Mouse (Mus musculus): Measurements from ENCODE around the gene Ckap5. TPM values are rescaled to one million over a fixed set of nuclear protein-coding genes. Genes with fewer than 3 reads are reported as not detected.
A peak's percentile ranks its signal among the peaks of the same experiment; 100 is the strongest.

The Ckap5 gene
- total RNA-seq, 4 experiments from 2014 or later: 27.3 to 38.2 (median 34.4) TPM

DNA sequence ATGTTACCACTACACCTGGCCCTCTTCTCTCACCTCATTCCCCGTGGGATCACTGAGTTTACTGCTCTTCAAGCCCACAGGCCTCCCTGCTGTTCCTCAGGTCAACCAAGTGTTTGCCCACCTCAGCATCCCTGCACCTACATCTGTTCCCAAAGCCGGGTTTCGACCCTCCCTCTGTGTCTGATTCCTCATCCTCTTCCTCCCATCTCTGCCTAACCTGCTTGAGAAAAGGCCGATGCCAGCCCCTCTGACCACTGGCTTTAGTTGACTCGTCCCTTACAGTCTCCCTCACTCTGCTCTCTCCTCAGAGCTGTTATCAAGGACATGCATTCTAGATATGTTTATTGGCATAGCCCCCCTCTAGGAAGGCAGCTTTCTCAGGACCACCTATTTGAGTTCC lies 100.9 kb downstream of the Ckap5 start:
- DNase-seq (ENCODE audit: low spot score in 2 of 2): no peak

DNA sequence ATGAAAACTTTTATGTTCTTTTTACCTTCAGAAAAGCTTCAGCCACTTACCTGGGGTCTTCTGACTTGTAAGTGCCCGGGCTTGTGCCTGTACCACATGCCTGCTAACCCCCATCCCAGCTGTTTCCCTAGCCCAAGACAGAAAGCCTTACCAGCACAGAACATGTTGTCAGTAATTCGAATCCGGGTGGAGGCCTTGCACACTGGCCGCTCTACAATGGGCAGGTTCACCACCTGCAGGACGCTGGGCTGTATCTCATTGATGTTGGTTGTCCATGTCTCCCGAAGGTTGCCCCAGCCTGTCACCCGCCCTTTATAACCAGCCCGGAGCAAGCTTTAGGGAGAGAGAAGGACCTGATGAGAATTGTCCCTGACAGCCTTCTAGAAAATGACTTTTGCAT lies 101.6 kb downstream of the Ckap5 start:
- no peak for DNase-seq (ENCODE audit: low spot score in 2 of 2)

DNA sequence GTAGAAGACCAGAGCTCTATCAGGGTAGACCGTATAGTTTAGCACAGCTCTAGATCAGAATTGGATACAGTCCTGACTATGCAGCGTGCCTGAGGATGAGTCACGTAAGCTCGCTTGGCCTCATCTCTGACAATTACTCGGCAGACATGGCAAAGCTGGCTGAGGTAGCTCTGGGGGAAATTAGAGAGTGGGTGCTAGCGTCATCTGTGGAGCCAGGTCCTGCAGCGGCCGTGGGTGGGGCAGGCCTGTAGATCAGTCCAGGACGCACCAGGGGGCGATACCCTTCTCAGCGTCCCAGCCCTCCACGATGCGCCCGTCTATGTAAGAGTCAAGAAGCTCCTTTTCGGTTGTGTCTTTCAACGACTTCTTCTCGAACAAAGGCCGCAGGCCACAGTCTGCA lies 103.1 kb downstream of the Ckap5 start:
- DNase-seq (ENCODE audit: low spot score in 2 of 2): no peak

DNA sequence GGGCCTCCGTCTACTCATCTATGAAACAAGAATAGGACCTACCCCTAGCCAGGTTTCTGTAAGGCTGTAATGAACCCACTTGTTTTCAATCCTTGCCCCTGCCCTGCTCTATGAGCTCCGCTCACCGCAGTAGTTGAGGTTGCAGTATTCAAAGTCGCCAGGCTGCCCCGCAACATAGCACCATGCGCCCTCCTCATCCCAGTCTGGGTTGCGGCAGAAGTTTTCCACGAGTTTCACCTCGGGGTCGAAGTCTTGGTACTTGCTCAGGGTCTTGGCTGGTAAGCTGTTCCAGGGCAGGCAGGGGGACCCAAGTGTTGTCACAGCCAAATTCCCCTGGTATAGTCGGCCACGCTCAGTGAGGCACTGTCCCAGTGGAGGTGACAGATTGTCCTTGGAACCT lies 103.8 kb downstream of the Ckap5 start:
- DNase-seq (ENCODE audit: low spot score in 2 of 2): no peak

DNA sequence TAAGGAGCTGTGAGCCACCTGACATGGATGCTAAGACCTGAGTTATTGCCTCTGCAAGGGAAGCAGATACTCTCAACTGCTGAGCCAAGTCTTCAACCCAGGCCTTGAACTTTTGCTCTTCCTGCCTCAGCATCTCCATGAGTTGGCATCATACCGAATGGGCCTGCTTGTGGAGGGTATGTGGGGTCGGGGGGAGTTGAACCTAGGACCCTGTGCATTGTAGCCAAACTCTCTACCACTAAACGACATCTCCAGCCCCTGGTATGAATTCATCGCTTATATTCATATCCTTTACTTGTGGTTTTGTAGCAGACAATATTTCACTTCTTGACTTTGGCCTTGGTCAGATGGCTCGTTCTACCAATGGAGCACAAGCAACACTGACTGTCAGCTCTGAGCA lies 105.3 kb downstream of the Ckap5 start:
- no peak for DNase-seq (ENCODE audit: low spot score in 2 of 2)

DNA sequence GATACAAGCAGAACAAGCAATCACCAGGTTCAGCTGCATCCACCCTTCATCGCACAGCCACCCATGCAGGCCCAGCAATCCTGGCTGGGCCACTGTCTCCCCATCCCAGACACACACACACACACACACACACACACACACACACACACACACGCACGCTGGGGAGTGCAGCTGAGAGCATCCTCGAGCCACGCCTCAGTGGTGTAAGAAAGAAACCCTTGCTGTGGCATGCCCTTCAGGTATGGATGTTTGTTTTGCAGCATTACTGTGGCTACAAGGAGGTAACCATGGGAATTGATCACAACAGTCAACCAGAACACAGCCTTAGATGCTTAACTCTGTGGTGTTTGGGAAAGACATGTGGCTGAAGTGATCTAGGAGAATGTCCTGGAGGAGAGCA lies 105.8 kb downstream of the Ckap5 start:
- no peak for DNase-seq (ENCODE audit: low spot score in 2 of 2)

DNA sequence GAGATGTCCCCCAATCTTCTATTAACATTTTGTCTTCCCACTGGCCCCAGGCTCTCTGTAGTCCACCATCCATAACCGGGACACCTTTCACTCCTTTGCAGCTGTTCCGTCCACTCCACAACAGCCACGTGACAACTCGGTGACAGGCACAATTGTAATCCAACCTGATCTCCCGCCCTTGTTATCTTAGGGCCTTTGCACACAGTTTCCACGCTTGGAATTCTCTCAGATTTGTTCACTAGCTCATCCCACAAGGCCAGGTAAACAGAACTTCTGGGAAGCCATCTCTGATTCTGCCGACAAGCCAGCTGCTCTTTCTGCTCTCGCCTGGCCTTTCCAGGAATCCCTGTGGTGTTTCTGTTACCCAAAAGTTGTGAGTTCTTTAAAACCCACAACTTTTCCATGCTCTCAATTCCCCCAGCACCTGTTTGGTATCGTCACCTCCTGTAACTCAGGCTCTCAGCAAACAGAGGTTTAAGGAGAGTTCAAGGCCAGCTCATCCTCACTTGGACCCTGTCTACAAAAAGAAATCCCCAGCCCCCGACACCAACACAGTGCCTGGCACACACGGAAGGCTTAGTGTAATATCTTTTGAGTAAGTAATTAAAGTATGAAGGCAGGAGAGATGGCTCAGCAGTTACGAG lies 106.9 kb downstream of the Ckap5 start:
- no peak for DNase-seq (ENCODE audit: low spot score in 2 of 2)

DNA sequence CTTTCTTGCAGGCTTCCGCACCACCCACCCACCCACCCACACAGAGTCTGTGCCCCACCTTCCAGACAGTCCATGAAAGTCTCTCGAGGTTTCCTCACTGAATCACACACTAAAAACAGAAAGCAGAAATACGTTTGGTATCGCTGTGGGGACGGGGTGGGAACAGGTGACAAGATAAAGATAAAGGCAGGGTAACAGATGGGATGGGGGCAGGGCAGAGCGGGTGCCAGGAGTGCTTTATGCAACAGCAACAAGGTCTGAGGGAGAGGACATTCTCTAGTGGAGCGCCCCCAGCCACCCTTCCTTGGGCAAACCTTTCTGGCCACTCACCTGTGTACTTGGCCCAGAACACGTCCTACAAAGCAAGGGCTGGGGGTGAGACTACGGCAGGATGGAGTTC lies 108.3 kb downstream of the Ckap5 start:
- DNase-seq (ENCODE audit: low spot score in 2 of 2): no peak

DNA sequence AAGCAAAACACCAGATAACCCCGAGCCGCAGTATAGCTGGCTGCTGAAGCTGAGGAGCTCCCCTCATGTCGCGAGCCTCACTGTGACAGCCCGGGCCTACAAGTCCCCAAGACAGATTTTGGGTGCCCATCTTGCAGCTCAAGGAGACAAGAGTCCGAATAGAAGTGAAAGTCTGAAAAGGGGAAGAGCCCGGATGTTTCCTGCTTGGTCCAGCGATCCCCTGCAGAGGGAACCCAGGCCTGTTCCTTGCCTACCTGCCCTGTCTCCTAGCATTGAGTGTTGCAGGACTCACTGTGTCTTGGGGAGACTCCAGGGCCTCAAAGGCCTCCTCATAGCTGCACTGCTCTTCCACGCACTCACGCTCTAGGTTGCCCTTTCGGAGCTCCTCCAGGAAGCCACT lies 108.9 kb downstream of the Ckap5 start:
- DNase-seq (ENCODE audit: low spot score in 2 of 2): no peak

DNA sequence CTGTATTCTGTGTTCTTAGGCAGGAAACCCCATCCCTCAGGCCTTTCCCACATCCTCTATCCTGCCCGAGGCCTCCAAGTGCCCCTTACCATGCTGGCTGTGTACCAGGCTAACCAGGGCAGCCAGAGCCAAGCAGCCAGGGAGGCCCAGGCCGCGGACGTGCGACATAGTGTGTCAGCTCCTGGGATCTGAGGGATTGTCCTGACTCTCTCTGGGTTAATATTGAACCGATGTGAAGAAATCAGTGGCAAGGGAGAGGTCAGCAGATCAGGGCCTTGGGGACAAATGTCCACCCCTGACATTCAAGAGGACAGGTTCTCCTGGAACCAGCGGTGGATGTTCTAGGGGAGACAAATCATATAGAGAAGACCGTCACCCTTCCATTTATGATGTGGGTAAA lies 109.7 kb downstream of the Ckap5 start, which contains the start of gene F2:
Gene F2 (minus strand): TSS at position 186 of the 400 bp plus-strand sequence.
- no peak for DNase-seq (ENCODE audit: low spot score in 2 of 2)

DNA sequence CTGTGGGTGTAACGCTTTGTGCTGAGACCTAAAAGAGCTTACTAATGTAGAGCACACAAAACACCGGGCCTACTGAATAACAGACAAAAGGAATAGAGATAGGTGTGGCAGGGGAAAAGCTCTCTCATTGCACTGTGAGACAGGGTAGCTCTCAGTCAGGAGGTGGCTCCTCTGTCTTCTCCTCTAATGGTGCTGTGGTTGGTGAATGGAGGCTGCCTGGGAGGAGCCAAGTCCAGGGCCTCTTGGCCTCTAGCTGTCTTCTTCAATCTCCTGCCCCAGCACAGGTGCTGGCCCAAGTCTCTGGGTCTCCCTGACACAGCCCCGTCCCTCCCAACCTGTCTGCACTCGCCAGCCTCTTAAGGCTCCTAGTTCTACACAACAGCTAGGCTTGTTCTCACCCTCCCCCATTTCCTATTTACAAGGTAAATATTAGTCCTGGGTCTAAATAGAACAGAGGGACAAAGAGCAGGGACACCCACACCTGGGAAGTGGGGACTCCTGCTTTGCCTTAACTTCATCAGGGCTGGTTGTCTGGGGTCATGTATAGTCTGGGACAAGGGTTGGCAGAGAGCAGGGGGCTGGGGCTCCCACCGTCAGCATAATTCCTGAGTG lies 110.3 kb downstream of the Ckap5 start:
- no peak for DNase-seq (ENCODE audit: low spot score in 2 of 2)

DNA sequence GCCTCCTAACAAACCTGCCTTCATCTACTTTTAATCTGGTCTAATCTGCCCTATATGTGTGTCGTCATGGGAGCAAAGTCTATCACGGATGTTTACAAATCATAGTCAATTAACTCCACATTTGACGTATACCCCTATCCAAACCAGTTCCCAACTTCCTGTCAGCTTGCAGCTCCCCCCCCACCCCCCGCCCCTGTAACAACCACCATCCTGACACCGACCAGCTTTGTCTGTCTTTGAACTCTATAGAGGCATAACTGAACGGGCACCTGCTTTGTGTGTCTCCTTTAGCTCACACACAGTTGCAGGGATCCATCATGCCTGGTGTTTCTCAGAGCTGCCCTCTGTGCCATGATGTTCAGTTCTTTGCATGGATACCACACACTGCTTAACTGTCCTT lies 112.4 kb downstream of the Ckap5 start:
- no peak for DNase-seq (ENCODE audit: low spot score in 2 of 2)

DNA sequence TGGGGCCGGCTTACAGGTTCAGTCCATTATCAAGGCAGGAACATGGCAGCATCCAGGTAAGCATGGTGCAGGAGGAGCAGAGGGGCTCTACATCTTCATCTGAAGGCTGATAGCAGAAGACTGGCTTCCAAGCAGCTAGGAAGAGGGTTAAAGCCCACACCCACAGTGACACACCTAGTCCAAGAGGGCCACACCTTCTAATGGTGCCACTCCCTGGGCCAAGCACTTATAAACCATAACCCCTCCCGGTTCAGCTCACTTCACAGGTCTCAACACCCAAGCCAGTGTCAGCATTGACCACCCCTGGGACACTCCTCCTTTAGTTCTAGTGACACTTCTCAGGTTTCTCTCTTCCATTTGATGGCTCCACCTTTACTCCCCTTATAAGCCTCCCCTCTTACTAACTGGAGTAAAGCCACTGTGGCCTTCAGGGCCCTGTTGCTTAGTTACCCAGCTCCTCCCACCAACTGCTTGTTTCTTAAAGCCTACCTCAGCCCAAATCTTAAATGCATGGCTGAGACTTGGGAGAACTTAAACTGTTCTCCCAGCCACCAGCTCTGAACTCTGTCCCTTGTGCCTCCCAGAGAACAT lies 116.4 kb downstream of the Ckap5 start:
- no peak for DNase-seq (ENCODE audit: low spot score in 2 of 2)

DNA sequence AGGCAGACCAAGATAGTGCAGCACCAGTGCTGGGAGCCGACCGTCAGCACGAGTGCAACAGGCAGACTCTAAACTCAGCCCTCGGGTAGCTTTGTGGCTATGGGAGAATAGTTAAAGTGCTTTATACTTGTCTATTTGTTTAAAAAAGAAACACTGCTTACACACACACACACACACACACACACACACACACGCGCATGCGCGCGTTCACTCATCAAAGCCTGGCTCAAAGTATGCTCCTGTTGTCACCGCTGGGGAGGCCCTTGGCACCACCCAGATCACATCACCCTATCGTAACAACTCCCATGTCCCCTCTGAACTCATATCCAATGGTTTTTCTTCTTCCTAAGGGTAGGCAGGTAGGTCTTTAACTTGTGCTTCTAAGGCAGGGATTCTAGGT lies 117.5 kb downstream of the Ckap5 start:
- DNase-seq (ENCODE audit: low spot score in 2 of 2): no peak

DNA sequence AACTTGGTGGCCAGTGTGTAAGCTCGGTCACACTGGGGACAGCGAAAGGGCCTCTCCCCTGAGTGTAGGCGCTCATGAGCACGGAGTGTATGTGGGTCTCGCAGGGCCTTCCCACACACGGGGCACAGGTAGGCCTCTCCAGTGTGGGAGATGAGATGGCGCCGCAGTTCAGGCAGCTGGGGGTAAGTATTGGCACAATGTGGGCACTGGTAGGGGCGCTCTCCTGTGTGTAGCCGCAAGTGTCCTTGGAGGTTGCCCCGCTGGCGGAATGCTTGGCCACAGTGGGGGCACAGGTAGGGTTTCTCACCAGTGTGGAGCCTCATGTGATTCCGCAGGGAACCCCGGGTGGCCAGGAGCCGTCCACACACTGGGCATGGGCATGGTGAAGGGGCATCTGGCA lies 118.8 kb downstream of the Ckap5 start:
- no peak for DNase-seq (ENCODE audit: low spot score in 2 of 2)

DNA sequence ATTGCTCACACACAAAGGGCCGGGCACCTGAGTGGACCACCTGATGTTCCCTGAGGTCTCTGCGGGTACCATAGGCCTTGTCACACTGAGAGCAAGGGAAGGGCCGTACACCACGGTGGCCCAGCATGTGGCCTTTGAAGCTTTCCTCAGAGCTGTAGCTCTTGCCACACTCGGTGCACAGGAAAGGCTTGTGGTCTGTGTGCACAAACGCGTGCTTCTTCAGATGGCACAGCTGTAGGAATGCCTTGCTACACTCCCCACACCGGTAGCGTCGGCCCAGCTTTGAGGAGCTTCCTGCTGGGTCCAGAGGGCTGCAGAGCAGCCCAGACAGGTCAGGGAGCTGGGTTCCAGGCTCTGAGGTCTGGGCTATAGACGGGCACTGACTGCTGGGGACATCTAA lies 119.2 kb downstream of the Ckap5 start:
- DNase-seq (ENCODE audit: low spot score in 2 of 2): no peak

DNA sequence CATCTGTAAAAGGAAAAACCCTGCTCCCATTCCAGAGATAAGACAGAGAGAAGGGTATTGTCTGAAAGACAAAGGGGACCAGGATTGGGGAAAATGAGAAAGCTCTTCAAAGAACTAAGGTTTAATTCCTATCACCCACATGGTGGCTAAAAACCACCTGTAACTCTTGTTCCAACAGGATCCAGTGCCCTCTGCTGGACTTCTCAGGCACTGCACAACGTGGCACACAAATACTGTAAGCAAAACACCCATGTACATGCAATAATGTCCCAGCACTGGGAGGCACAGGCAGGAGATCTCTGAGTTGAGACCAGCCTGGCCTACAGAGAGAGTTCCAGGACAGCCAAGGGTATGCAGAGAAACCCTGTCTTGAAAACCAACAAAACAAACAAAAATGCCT lies 120.2 kb downstream of the Ckap5 start:
- no peak for DNase-seq (ENCODE audit: low spot score in 2 of 2)

DNA sequence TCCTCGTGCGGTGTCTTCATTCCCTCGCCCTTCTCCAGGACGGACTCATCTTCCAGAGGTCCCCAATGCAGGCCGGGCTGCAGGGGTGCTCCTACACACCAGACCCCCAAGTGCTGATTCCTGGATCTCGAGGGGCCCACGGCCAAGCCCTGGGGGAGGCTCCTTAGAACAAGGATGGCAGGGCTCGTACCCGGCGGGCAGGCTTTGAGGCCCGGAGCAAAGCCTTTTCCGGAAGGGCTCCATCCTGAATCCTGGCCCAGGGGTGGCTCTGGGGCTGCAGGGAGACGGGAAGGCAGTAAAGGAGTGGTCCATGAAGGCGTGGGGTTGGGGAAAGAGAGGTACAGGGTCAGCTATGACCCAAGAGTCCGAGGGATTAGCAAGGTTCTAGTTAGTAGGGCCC lies 122.6 kb downstream of the Ckap5 start:
- DNase-seq (ENCODE audit: low spot score in 2 of 2): no peak

DNA sequence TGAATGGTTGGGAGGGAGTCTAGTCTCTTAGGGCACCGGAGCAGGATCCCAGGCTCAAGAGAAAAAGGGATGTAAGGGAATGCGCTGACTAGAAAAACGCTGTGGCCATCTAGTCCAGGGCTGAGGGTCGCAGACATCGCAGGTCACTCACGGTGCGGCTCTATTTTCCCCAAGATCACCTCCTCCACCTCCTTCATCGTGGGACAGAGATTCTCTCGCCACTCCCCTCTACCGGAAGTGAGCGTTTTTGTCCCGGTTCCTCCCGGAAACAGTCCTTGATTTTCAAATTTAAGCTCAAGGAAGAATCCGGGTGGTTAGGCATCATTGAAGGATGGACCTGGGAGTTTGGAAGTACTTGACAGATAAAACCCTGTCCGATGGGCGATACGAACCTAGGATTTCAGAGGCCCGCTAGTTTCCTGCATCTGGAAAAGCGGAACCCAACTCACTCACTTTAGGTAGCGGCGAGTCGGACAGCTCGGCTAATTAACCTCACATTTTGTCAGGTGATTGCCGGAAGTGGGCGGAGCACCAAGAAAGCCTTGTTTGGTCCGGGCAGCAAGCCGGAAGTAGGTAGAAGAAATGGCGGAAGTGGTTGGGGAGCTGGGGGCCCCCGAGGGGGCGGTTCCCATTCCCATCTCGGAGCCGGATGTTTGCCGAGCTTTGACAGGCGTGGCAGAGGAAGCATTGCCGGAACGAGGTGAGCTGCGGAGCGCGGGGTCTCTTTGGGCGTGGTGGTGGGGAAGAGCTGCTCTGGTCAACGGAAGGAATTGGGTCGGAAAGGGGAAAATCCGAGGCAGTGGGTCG lies 123.2 kb downstream of the Ckap5 start, which contains the start of the genes Zfp408 and Arhgap1:
Gene Zfp408 (minus strand): TSS at position 239 of the 807 bp plus-strand sequence.
Gene Arhgap1 (plus strand): TSS at position 308 of the 807 bp plus-strand sequence.
- DNase-seq (ENCODE audit: low spot score in 2 of 2): peak; percentile 91 to 93

DNA sequence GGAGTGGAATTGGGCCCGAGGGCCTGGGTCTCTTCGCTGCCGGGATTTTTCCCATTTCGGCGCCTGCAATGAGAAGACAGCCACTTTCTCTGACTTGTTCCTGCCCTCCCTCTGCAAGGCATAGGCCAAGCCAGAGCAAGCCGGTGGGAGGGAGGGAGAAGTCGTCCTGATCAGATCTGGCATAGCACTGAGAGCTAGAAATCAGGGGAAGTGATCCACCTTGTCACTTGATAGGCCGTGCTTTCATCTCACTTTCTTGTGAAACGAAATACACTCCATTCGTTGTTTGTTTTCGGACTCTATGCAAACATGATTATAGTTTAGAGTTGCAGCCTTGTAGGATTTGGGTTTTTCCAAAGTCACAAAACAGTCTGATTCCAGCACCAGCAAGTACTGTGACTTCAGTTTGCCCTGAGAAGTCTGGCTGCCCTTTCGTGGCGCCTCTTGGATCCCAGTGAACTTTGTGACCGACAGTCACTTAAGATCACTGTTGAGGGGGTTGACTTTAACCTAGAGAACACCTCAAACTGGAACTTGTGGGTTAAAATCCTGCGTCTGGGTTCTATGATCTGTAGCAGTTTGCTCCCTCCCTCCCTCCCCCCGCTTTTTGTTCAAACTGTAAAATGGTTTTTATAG lies 123.9 kb downstream of the Ckap5 start:
- no peak for DNase-seq (ENCODE audit: low spot score in 2 of 2)

DNA sequence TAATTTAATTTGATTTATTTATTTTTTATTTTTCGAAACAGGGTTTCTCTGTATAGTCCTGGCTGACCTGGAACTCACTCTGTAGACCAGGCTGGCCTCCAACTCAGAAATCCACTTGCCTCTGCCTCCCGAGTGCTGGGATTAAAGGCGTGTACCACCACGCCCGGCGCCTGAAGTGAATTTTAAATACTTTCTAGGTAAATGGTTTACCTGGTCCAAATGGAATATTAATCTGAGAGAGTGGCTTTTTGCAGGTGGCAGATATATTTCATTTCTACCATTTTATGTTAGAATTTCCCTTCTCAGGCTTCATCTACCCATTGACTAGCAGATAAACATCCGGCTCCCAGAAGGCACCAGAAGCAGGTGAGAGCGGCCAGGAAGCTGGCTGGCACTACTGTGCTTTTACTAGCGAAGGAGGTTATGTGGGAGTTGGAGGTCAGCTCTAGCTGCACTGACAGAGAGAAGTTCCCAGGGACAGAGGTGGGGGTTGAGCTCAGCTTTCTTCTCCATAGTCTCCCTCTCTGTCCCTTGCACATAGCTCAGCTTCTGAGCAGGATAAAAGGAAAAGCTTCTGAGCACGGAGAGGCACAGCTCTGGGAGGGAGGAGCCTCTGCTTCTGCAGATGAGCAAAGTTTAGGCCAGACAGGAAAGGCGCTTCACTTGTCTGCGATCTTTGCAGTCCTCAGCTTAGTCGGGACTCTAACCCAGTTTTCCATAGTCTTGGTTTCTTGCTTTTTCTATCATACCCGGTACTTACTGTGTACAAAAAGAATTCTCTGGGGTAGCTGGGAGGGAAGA lies 125.1 kb downstream of the Ckap5 start:
- DNase-seq (ENCODE audit: low spot score in 2 of 2): no peak

Data from gastrocnemius, adult 8-10 months (tissue).